Mouse (Mus musculus) small intestine, adult 2 months (tissue): ENCODE results near the gene Pigc.

Experiments used
- CTCF ChIP-seq: fragments of 200-500 bp; IDR thresholded peaks from 2 replicates; pipeline ENCODE4 v1.5.1; 2012; ENCODE audit warnings: low read depth, mild to moderate bottlenecking, control low read depth, inconsistent platforms, low read length, moderate library complexity, mixed read lengths; ENCODE audit not compliant: insufficient replicate concordance, insufficient read length; ENCODE audit errors: extremely low read depth
- POLR2A ChIP-seq: fragments of 200-500 bp; IDR thresholded peaks from 2 replicates; pipeline ENCODE4 v1.6.1; 2012; ENCODE audit warnings: low read depth, mild to moderate bottlenecking, control low read depth, inconsistent platforms, low read length, moderate library complexity

DNA sequence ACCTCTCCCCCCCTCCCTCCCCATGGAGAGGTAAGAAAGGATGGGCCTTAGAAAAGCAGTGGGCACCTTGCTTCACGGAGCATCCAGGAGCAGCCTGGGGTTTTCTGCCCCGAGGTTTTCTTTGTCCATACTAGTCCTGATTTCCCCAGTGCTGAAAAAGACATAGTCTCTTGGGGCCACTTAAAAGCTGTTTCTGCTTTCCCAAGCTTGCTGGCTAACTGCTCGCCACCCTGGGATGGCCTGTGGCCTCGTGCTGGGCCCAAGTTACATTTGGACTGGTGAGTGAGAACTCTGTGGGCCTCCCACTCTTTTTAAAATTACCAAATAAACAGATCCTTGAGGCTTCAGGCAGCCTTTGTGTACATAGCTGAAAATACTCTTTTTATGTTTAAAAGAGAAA lies 8.3 kb downstream of the Pigc start:
- no peak for TF ChIP-seq CTCF
- TF ChIP-seq POLR2A: no peak
